Mouse (Mus musculus) neural tube, embryonic 12.5 days (tissue): ENCODE measurements around the gene Znhit6. TPM values are rescaled to one million over a fixed set of nuclear protein-coding genes. Genes with fewer than 3 reads are reported as not detected.

Experiments
- ATAC-seq: fragments of 200-750 bp; cut with Nextera tagmentation; 2 replicates; pipeline ENCODE4 v1.8.0; 2017; ENCODE audit warnings: low read depth, mild to moderate bottlenecking, moderate TSS enrichment, moderate library complexity; ENCODE audit not compliant: low FRiP score
- H3K27ac ChIP-seq: fragments of 300-500 bp; sonication (generic); 2 replicates; pipeline ENCODE4 v1.5.1; 2016
- H3K27me3 ChIP-seq: fragments of 300-500 bp; sonication (generic); replicated peaks from 2 replicates; pipeline ENCODE4 v1.6.1; 2016; ENCODE audit warnings: mild to moderate bottlenecking
- H3K36me3 ChIP-seq: fragments of 300-500 bp; sonication (generic); 2 replicates; pipeline ENCODE4 v1.6.1; 2016; ENCODE audit warnings: mild to moderate bottlenecking
- H3K4me1 ChIP-seq: fragments of 300-500 bp; sonication (generic); 2 replicates; pipeline ENCODE4 v1.6.1; 2016
- H3K4me2 ChIP-seq: fragments of 300-500 bp; sonication (generic); replicated peaks from 2 replicates; pipeline ENCODE4 v1.6.1; 2016; ENCODE audit warnings: mild to moderate bottlenecking
- H3K4me3 ChIP-seq: fragments of 300-500 bp; sonication (generic); 2 replicates; pipeline ENCODE4 v1.5.1; 2016
- H3K9ac ChIP-seq: fragments of 300-500 bp; sonication (generic); 2 replicates; pipeline ENCODE4 v1.6.1; 2016; ENCODE audit warnings: mild to moderate bottlenecking
- H3K9me3 ChIP-seq: fragments of 300-500 bp; sonication (generic); 2 replicates; pipeline ENCODE4 v1.6.1; 2016; ENCODE audit warnings: mild to moderate bottlenecking
- WGBS: fragments of 180-500 bp; shearing (Covaris S2); methylation state at CpG from one replicate; pipeline ENCODE4 v1.1.7; 2016; 5-methylcytosine and 5-hydroxymethylcytosine counted together
- polyA plus RNA-seq: library from polyadenylated mRNA; unstranded; fragments of >200 nt; fragmentation: Nextera tagmentation; extraction: Ambion mirVana; gene quantifications from 2 replicates; pipeline ENCODE4 v1.2.1, GENCODE M21; 2016

Gene Znhit6
- polyA plus RNA-seq, 1 experiment from 2014 or later: 38.4 TPM

- WGBS: 80% methylated on average over 14 of the region's 14 CpGs
- H3K9ac ChIP-seq: no peak overlapping the region
- no peak overlapping the region for H3K27ac ChIP-seq
- H3K4me1 ChIP-seq: 0 out of 2 replicates have a peak, but pooled peaks cover 5% of the 10 kb centered on the region
- H3K9me3 ChIP-seq: no peaks in the 10 kb centered on the region
- H3K27me3 ChIP-seq: no peaks in the 10 kb centered on the region
- ATAC-seq: no peak
- H3K4me3 ChIP-seq: no peak overlapping the region
- H3K36me3 ChIP-seq: no peaks in the 10 kb centered on the region
- no peak overlapping the region for H3K4me2 ChIP-seq
These were observed 58.2 kb downstream of the Znhit6 start for GRCm38 (mm10) chr3:145634002-145634710.

GRCm38 (mm10) chr3:145640170-145640569 lies 64.2 kb downstream of the Znhit6 start:
- peak; percentile 48 for ATAC-seq
- H3K27ac ChIP-seq: no peak overlapping the region
- 0 out of 2 replicates have a peak, but pooled peaks cover 13% of the 10 kb centered on the region for H3K4me1 ChIP-seq
- 66% methylated on average over 4 of the region's 4 CpGs for WGBS
- no peaks in the 10 kb centered on the region for H3K27me3 ChIP-seq
- H3K4me2 ChIP-seq: no peak overlapping the region
- H3K4me3 ChIP-seq: no peak overlapping the region
- H3K9ac ChIP-seq: no peak overlapping the region
- no peaks in the 10 kb centered on the region for H3K36me3 ChIP-seq
- no peaks in the 10 kb centered on the region for H3K9me3 ChIP-seq

- no peaks in the 10 kb centered on the region for H3K27me3 ChIP-seq
- WGBS: 66% methylated on average over 4 of the region's 4 CpGs
- H3K9me3 ChIP-seq: no peaks in the 10 kb centered on the region
- H3K4me2 ChIP-seq: no peak overlapping the region
- H3K4me3 ChIP-seq: no peak overlapping the region
- H3K27ac ChIP-seq: no peak overlapping the region
- H3K36me3 ChIP-seq: no peaks in the 10 kb centered on the region
- H3K9ac ChIP-seq: no peak overlapping the region
- ATAC-seq: peak; percentile 46; the same call in 1 of the 2 replicates
- 0 out of 2 replicates have a peak, but pooled peaks cover 13% of the 10 kb centered on the region for H3K4me1 ChIP-seq
These were observed 64.6 kb downstream of the Znhit6 start for GRCm38 (mm10) chr3:145640583-145640982.

GRCm38 (mm10) chr3:145641036-145641685 lies 65.2 kb downstream of the Znhit6 start:
- no peak for ATAC-seq
- Histone ChIP-seq H3K27ac (no peak overlapping the region), H3K4me1 (peaks cover 17% of the 10 kb centered on the region; the same call in 1 of the 2 replicates), H3K27me3 (no peaks in the 10 kb centered on the region), H3K9me3 (no peaks in the 10 kb centered on the region), H3K4me3 (no peak overlapping the region), H3K9ac (no peak overlapping the region), H3K36me3 (no peaks in the 10 kb centered on the region), H3K4me2 (no peak overlapping the region)
- 87% methylated on average over 5 of the region's 5 CpGs for WGBS

GRCm38 (mm10) chr3:145641878-145642277 lies 65.9 kb downstream of the Znhit6 start:
- Histone ChIP-seq H3K27ac (no peak overlapping the region), H3K36me3 (no peaks in the 10 kb centered on the region), H3K9ac (no peak overlapping the region), H3K4me3 (no peak overlapping the region), H3K27me3 (no peaks in the 10 kb centered on the region), H3K9me3 (no peaks in the 10 kb centered on the region), H3K4me1 (peaks cover 19% of the 10 kb centered on the region; the same call in 1 of the 2 replicates), H3K4me2 (no peak overlapping the region)
- WGBS: 86% methylated on average over 3 of the region's 3 CpGs
- no peak for ATAC-seq

GRCm38 (mm10) chr3:145642861-145643260 lies 66.9 kb downstream of the Znhit6 start:
- no peaks in the 10 kb centered on the region for H3K36me3 ChIP-seq
- H3K27me3 ChIP-seq: peaks cover 5% of the 10 kb centered on the region; the same call in 1 of the 2 replicates
- H3K4me1 ChIP-seq: peaks cover 24% of the 10 kb centered on the region; the same call in 1 of the 2 replicates
- no peak overlapping the region for H3K27ac ChIP-seq
- no peak overlapping the region for H3K4me3 ChIP-seq
- ATAC-seq: no peak
- 46% methylated on average over 11 of the region's 11 CpGs for WGBS
- H3K9me3 ChIP-seq: no peaks in the 10 kb centered on the region
- H3K4me2 ChIP-seq: no peak overlapping the region
- H3K9ac ChIP-seq: no peak overlapping the region

- no peak overlapping the region for H3K27ac ChIP-seq
- H3K27me3 ChIP-seq: peaks cover 7% of the 10 kb centered on the region; the same call in 1 of the 2 replicates
- H3K9ac ChIP-seq: no peak overlapping the region
- no peak overlapping the region for H3K4me3 ChIP-seq
- 48% methylated on average over 6 of the region's 6 CpGs for WGBS
- H3K4me1 ChIP-seq: peaks cover 26% of the 10 kb centered on the region
- H3K36me3 ChIP-seq: no peaks in the 10 kb centered on the region
- H3K9me3 ChIP-seq: no peaks in the 10 kb centered on the region
- H3K4me2 ChIP-seq: no peak overlapping the region
- no peak for ATAC-seq
These were observed 69.5 kb downstream of the Znhit6 start for GRCm38 (mm10) chr3:145645463-145645862.

- H3K9ac ChIP-seq: no peak overlapping the region
- no peak overlapping the region for H3K4me3 ChIP-seq
- no peaks in the 10 kb centered on the region for H3K9me3 ChIP-seq
- ATAC-seq: peak; percentile 59
- WGBS: 18% methylated on average over 3 of the region's 3 CpGs
- peaks cover 7% of the 10 kb centered on the region; the same call in 1 of the 2 replicates for H3K27me3 ChIP-seq
- no peak overlapping the region for H3K27ac ChIP-seq
- H3K4me2 ChIP-seq: peak overlapping the region; percentile 12; the same call in 1 of the 2 replicates
- no peaks in the 10 kb centered on the region for H3K36me3 ChIP-seq
- H3K4me1 ChIP-seq: peaks cover 28% of the 10 kb centered on the region
These were observed 70.0 kb downstream of the Znhit6 start for GRCm38 (mm10) chr3:145646009-145646408.

- Histone ChIP-seq H3K4me3 (no peak overlapping the region), H3K4me2 (no peak overlapping the region), H3K9ac (no peak overlapping the region), H3K9me3 (no peaks in the 10 kb centered on the region), H3K36me3 (no peaks in the 10 kb centered on the region), H3K4me1 (peaks cover 31% of the 10 kb centered on the region), H3K27ac (no peak overlapping the region), H3K27me3 (peaks cover 7% of the 10 kb centered on the region; the same call in 1 of the 2 replicates)
- no peak for ATAC-seq
- WGBS: 36% methylated on average over 2 of the region's 2 CpGs
These were observed 70.7 kb downstream of the Znhit6 start for GRCm38 (mm10) chr3:145646666-145647065.

- H3K36me3 ChIP-seq: no peaks in the 10 kb centered on the region
These were observed 71.4 kb downstream of the Znhit6 start for GRCm38 (mm10) chr3:145647416-145647815.

GRCm38 (mm10) chr3:145648097-145648931 lies 72.3 kb downstream of the Znhit6 start:
- no peak overlapping the region; the same call in 1 of the 2 replicates for H3K9ac ChIP-seq
- H3K4me2 ChIP-seq: peak overlapping the region; percentile 88
- H3K27ac ChIP-seq: no peak overlapping the region
- H3K27me3 ChIP-seq: peaks cover 14% of the 10 kb centered on the region; the same call in 1 of the 2 replicates
- peaks cover 47% of the 10 kb centered on the region for H3K4me1 ChIP-seq
- H3K4me3 ChIP-seq: peak overlapping the region; percentile 48
- H3K36me3 ChIP-seq: no peaks in the 10 kb centered on the region
- WGBS: 19% methylated on average over 26 of the region's 26 CpGs
- no peaks in the 10 kb centered on the region for H3K9me3 ChIP-seq
- ATAC-seq: no peak

More at GRCm38 (mm10) chr3:145647416-145647815, 71.4 kb downstream of the Znhit6 start:
- Histone ChIP-seq H3K9ac (no peak overlapping the region), H3K27me3 (peaks cover 10% of the 10 kb centered on the region; the same call in 1 of the 2 replicates), H3K9me3 (no peaks in the 10 kb centered on the region), H3K4me3 (no peak overlapping the region), H3K4me2 (peak overlapping the region; percentile 88), H3K27ac (no peak overlapping the region), H3K4me1 (peaks cover 38% of the 10 kb centered on the region)
- no peak for ATAC-seq
- WGBS: 79% methylated on average over 18 of the region's 18 CpGs
